Mouse (Mus musculus): ENCODE data around the gene Sycn. TPM values are rescaled to one million over a fixed set of nuclear protein-coding genes. Genes with fewer than 3 reads are reported as not detected.

Sycn gene
- polyA plus RNA-seq, 1 experiment from 2014 or later = not detected

DNA sequence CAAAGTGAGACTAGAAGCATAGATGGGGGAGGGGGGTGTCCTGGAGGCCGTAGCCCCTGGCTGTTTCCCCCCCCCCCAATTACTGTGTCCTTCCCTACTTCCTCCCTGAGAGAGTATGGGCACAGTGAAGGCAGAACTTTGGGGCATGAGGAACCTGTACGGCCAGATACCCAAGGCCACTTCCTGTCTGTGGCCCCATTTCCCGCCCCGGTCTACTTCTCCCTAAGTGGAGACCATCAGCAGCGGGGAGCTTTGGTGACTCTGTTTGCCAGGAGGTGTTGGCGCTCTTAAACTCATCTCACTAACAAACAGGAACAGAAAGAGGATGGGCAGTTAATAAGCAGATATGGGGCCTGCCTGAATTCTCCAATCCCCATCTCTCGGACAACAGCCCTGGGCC lies 6.9 kb downstream of the Sycn start:
- DNase-seq (ENCODE audit: low spot score) = no peak
- peaks cover 27% of the 10 kb centered on the region for H3K27me3 ChIP-seq (ENCODE audit: control insufficient read depth, insufficient read depth, low read length)

DNA sequence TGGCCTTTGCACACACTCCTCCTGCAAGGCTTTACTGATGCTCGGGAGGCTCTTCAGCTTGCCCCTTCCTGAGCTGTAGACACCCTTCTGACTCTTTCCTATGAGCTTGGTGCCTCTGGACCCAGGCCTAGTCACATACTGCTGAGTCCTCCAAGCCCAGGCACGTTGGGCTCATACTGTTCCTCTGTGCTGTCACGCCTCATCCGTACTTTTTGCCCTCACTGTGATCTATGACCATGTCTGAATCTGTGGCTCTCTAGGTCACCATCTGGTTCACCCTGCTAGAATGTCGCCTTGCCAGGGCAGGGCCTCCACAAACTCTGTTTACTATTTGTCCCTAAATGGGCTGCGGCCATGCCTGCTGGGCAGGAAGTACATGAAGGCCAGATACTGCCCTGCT lies 12.4 kb downstream of the Sycn start:
- H3K4me2 ChIP-seq (ENCODE audit: low read depth) = no peak overlapping the region
- H3K9ac ChIP-seq (ENCODE audit: low read length) = no peak overlapping the region
- DNase-seq (ENCODE audit: low spot score) = no peak
- H3K27me3 ChIP-seq (ENCODE audit: control insufficient read depth, insufficient read depth, low read length) = no peaks in the 10 kb centered on the region
- ATAC-seq (ENCODE audit: insufficient read depth, low FRiP score, low TSS enrichment) = no peak
- H3K4me1 ChIP-seq (ENCODE audit: control insufficient read depth, insufficient read depth, low read length) = no peaks in the 10 kb centered on the region
- H3K27ac ChIP-seq (ENCODE audit: low read depth, low read length) = no peak overlapping the region
- H3K36me3 ChIP-seq (ENCODE audit: control insufficient read depth, insufficient read depth, low read length) = no peaks in the 10 kb centered on the region
- no peaks in the 10 kb centered on the region for H3K9me3 ChIP-seq (ENCODE audit: control insufficient read depth, low read length)
- no peak overlapping the region for H3K4me3 ChIP-seq (ENCODE audit: low read depth, low read length)
- WGBS = 82% methylated on average over 6 of the region's 6 CpGs

More for the DNA sequence above, 6.9 kb downstream of the Sycn start:
- WGBS = 81% methylated on average over 7 of the region's 7 CpGs
- H3K27ac ChIP-seq (ENCODE audit: low read depth, low read length) = no peak overlapping the region
- no peaks in the 10 kb centered on the region for H3K36me3 ChIP-seq (ENCODE audit: control insufficient read depth, insufficient read depth, low read length)
- no peak overlapping the region for H3K4me3 ChIP-seq (ENCODE audit: low read depth, low read length)
- no peak for ATAC-seq (ENCODE audit: insufficient read depth, low FRiP score, low TSS enrichment)
- no peak overlapping the region for H3K9ac ChIP-seq (ENCODE audit: low read length)
- H3K4me1 ChIP-seq (ENCODE audit: control insufficient read depth, insufficient read depth, low read length) = peaks cover 3% of the 10 kb centered on the region; the same call in 1 of the 2 replicates
- H3K4me2 ChIP-seq (ENCODE audit: low read depth) = no peak overlapping the region
- H3K9me3 ChIP-seq (ENCODE audit: control insufficient read depth, low read length) = no peaks in the 10 kb centered on the region

DNA sequence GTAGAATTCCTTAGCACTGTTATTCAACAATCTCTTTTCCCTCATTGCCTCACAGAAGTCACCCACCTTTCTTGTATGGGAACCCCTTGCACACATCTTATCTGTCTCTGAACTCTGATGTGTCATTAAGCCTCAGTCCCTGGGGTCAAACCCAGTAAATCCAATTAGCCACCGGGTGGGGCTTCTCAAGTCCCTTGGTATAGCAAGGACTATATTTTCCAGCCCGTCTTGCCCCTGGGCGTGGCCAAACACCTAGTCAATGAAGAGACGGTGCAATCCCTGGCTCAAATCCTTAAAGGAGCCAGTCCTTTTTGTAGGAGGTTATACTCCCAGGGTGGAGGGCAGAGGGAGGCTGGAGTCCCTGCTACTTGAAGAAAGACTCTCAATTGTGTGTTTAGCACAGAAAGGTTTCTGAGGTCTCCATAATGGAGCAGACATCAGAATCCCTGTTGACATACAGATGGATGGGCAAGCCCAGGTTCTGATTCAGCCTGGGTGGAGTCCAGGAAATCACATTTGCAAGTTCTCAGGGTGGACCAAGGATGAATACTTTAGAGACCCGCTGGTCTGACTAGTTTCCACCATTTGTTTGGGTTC lies 15.4 kb downstream of the Sycn start:
- Histone ChIP-seq H3K36me3 (ENCODE audit: control insufficient read depth, insufficient read depth, low read length) (peaks cover 3% of the 10 kb centered on the region), H3K4me1 (ENCODE audit: control insufficient read depth, insufficient read depth, low read length) (no peaks in the 10 kb centered on the region), H3K9ac (ENCODE audit: low read length) (no peak overlapping the region), H3K4me2 (ENCODE audit: low read depth) (no peak overlapping the region), H3K27me3 (ENCODE audit: control insufficient read depth, insufficient read depth, low read length) (no peaks in the 10 kb centered on the region), H3K9me3 (ENCODE audit: control insufficient read depth, low read length) (no peaks in the 10 kb centered on the region), H3K27ac (ENCODE audit: low read depth, low read length) (no peak overlapping the region), H3K4me3 (ENCODE audit: low read depth, low read length) (no peak overlapping the region)
- ATAC-seq (ENCODE audit: insufficient read depth, low FRiP score, low TSS enrichment) (no peak), DNase-seq (ENCODE audit: low spot score) (no peak)
- 22% methylated on average over 5 of the region's 5 CpGs for WGBS

DNA sequence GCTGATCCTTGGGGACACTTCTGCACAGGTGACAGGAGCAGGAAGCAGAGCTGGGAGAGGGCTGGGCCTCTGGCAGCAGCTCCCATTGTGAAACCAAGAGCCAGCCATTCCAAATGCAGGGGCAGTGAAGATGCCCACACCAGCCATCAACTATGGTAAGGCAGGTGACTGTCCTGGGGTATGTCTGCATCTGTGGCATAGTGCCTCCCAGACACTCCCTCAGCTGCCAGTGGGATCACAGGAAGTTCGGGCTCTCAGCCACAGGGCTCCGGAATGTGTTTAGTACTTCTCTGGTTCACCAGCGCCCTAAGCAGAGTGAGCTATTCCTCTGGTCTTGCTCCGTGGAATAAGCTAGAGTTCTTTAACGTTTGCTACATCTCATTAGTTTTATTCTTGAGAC lies 16.4 kb downstream of the Sycn start:
- no peaks in the 10 kb centered on the region for H3K27me3 ChIP-seq (ENCODE audit: control insufficient read depth, insufficient read depth, low read length)
- ATAC-seq (ENCODE audit: insufficient read depth, low FRiP score, low TSS enrichment) (no peak), DNase-seq (ENCODE audit: low spot score) (no peak)
- H3K9me3 ChIP-seq (ENCODE audit: control insufficient read depth, low read length) = no peaks in the 10 kb centered on the region
- WGBS = 79% methylated on average over 5 of the region's 5 CpGs
- H3K4me2 ChIP-seq (ENCODE audit: low read depth) = no peak overlapping the region
- H3K27ac ChIP-seq (ENCODE audit: low read depth, low read length) = no peak overlapping the region
- peaks cover 3% of the 10 kb centered on the region for H3K36me3 ChIP-seq (ENCODE audit: control insufficient read depth, insufficient read depth, low read length)
- no peaks in the 10 kb centered on the region for H3K4me1 ChIP-seq (ENCODE audit: control insufficient read depth, insufficient read depth, low read length)
- no peak overlapping the region for H3K9ac ChIP-seq (ENCODE audit: low read length)
- no peak overlapping the region for H3K4me3 ChIP-seq (ENCODE audit: low read depth, low read length)

GRCm38 (mm10) chr7:28557708-28558107 lies 17.0 kb downstream of the Sycn start:
- WGBS = 70% methylated on average over 6 of the region's 6 CpGs
- H3K27me3 ChIP-seq (ENCODE audit: control insufficient read depth, insufficient read depth, low read length) = no peaks in the 10 kb centered on the region
- no peak overlapping the region for H3K27ac ChIP-seq (ENCODE audit: low read depth, low read length)
- H3K9me3 ChIP-seq (ENCODE audit: control insufficient read depth, low read length) = no peaks in the 10 kb centered on the region
- DNase-seq (ENCODE audit: low spot score) (no peak), ATAC-seq (ENCODE audit: insufficient read depth, low FRiP score, low TSS enrichment) (no peak)
- peaks cover 6% of the 10 kb centered on the region for H3K36me3 ChIP-seq (ENCODE audit: control insufficient read depth, insufficient read depth, low read length)
- no peak overlapping the region for H3K9ac ChIP-seq (ENCODE audit: low read length)
- no peaks in the 10 kb centered on the region for H3K4me1 ChIP-seq (ENCODE audit: control insufficient read depth, insufficient read depth, low read length)
- H3K4me3 ChIP-seq (ENCODE audit: low read depth, low read length) = no peak overlapping the region
- H3K4me2 ChIP-seq (ENCODE audit: low read depth) = no peak overlapping the region

- Histone ChIP-seq H3K4me2 (ENCODE audit: low read depth) (no peak overlapping the region), H3K4me3 (ENCODE audit: low read depth, low read length) (no peak overlapping the region), H3K4me1 (ENCODE audit: control insufficient read depth, insufficient read depth, low read length) (no peaks in the 10 kb centered on the region), H3K36me3 (ENCODE audit: control insufficient read depth, insufficient read depth, low read length) (peaks cover 6% of the 10 kb centered on the region), H3K9me3 (ENCODE audit: control insufficient read depth, low read length) (no peaks in the 10 kb centered on the region), H3K27me3 (ENCODE audit: control insufficient read depth, insufficient read depth, low read length) (no peaks in the 10 kb centered on the region), H3K27ac (ENCODE audit: low read depth, low read length) (no peak overlapping the region), H3K9ac (ENCODE audit: low read length) (no peak overlapping the region)
- ATAC-seq (ENCODE audit: insufficient read depth, low FRiP score, low TSS enrichment) (no peak), DNase-seq (ENCODE audit: low spot score) (no peak)
- 43% methylated on average over 4 of the region's 4 CpGs for WGBS
Measured at GRCm38 (mm10) chr7:28558486-28558885, 17.8 kb downstream of the Sycn start.

DNA sequence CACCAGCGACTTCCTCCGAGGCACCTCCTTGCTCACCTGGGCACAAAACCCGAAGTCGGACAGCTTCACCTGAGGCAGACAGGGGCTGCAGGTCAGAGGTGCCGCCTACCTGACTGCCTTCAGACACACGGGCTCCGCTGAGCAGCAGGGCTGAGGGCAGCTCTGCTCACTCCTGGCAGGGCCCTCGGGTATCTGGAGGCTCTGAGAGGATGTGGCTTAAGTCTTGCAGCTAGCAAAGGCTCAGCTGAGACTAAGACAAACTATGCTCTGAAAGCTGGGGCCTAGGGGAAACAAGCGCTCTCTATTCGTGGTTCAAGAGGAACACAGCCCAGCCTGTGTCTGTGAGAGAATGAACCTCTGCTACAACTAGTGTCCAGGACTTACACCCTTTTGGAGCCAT lies 20.2 kb downstream of the Sycn start:
- H3K9me3 ChIP-seq (ENCODE audit: control insufficient read depth, low read length) = no peaks in the 10 kb centered on the region
- no peaks in the 10 kb centered on the region for H3K4me1 ChIP-seq (ENCODE audit: control insufficient read depth, insufficient read depth, low read length)
- ATAC-seq (ENCODE audit: insufficient read depth, low FRiP score, low TSS enrichment) = no peak
- H3K9ac ChIP-seq (ENCODE audit: low read length) = no peak overlapping the region
- no peaks in the 10 kb centered on the region for H3K27me3 ChIP-seq (ENCODE audit: control insufficient read depth, insufficient read depth, low read length)
- DNase-seq (ENCODE audit: low spot score) = no peak
- H3K4me3 ChIP-seq (ENCODE audit: low read depth, low read length) = no peak overlapping the region
- no peak overlapping the region for H3K27ac ChIP-seq (ENCODE audit: low read depth, low read length)
- H3K36me3 ChIP-seq (ENCODE audit: control insufficient read depth, insufficient read depth, low read length) = peaks cover 10% of the 10 kb centered on the region
- 91% methylated on average over 10 of the region's 10 CpGs for WGBS
- no peak overlapping the region for H3K4me2 ChIP-seq (ENCODE audit: low read depth)

- 91% methylated on average over 11 of the region's 11 CpGs for WGBS
- Histone ChIP-seq H3K4me2 (ENCODE audit: low read depth) (no peak overlapping the region), H3K27me3 (ENCODE audit: control insufficient read depth, insufficient read depth, low read length) (no peaks in the 10 kb centered on the region), H3K36me3 (ENCODE audit: control insufficient read depth, insufficient read depth, low read length) (peaks cover 11% of the 10 kb centered on the region), H3K27ac (ENCODE audit: low read depth, low read length) (no peak overlapping the region), H3K9me3 (ENCODE audit: control insufficient read depth, low read length) (no peaks in the 10 kb centered on the region), H3K9ac (ENCODE audit: low read length) (no peak overlapping the region), H3K4me3 (ENCODE audit: low read depth, low read length) (no peak overlapping the region), H3K4me1 (ENCODE audit: control insufficient read depth, insufficient read depth, low read length) (no peaks in the 10 kb centered on the region)
- ATAC-seq (ENCODE audit: insufficient read depth, low FRiP score, low TSS enrichment) (no peak), DNase-seq (ENCODE audit: low spot score) (no peak)
Measured at GRCm38 (mm10) chr7:28561967-28562366, 21.3 kb downstream of the Sycn start.

- WGBS = 95% methylated on average over 13 of the region's 13 CpGs
- DNase-seq (ENCODE audit: low spot score) (no peak), ATAC-seq (ENCODE audit: insufficient read depth, low FRiP score, low TSS enrichment) (no peak)
- Histone ChIP-seq H3K36me3 (ENCODE audit: control insufficient read depth, insufficient read depth, low read length) (peaks cover 14% of the 10 kb centered on the region), H3K9ac (ENCODE audit: low read length) (no peak overlapping the region), H3K27me3 (ENCODE audit: control insufficient read depth, insufficient read depth, low read length) (no peaks in the 10 kb centered on the region), H3K4me3 (ENCODE audit: low read depth, low read length) (no peak overlapping the region), H3K27ac (ENCODE audit: low read depth, low read length) (no peak overlapping the region), H3K4me1 (ENCODE audit: control insufficient read depth, insufficient read depth, low read length) (no peaks in the 10 kb centered on the region), H3K9me3 (ENCODE audit: control insufficient read depth, low read length) (no peaks in the 10 kb centered on the region), H3K4me2 (ENCODE audit: low read depth) (no peak overlapping the region)
Measured at GRCm38 (mm10) chr7:28562371-28562770, 21.7 kb downstream of the Sycn start.

All from neural tube, embryonic 11.5 days (tissue).